Mouse (Mus musculus): ENCODE measurements around the gene Chn1. TPM values are rescaled to one million over a fixed set of nuclear protein-coding genes. Genes with fewer than 3 reads are reported as not detected.

Chn1 gene
- total RNA-seq, 2 experiments from 2014 or later = 1,527 to 1,662 TPM

GRCm38 (mm10) chr2:73654059-73654891 lies 120.9 kb downstream of the Chn1 start:
- DNase-seq (ENCODE audit: low spot score in 2 of 2) = no peak

GRCm38 (mm10) chr2:73637688-73638087 lies 137.5 kb downstream of the Chn1 start:
- DNase-seq (ENCODE audit: low spot score in 2 of 2) = no peak

DNA sequence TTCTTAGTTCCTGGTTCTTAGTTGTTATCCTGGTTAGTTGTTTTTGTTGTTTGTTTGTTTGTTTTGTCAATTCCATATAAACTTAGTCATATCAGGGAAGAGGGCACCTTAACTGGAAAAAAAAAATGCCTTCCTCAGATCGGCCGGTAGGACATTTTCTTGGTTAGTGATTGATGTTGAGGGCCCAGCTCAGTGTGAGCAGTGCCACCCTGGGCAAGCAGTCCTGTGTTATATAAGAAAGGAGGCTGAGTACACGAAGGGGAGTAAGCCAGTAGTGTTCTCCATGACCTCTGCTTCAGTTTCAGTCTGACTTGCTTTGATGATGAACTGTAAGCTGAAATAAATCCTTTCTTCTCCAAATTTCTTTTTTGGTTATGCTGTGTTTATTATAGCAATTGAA lies 138.8 kb downstream of the Chn1 start:
- DNase-seq (ENCODE audit: low spot score in 2 of 2) = no peak

DNA sequence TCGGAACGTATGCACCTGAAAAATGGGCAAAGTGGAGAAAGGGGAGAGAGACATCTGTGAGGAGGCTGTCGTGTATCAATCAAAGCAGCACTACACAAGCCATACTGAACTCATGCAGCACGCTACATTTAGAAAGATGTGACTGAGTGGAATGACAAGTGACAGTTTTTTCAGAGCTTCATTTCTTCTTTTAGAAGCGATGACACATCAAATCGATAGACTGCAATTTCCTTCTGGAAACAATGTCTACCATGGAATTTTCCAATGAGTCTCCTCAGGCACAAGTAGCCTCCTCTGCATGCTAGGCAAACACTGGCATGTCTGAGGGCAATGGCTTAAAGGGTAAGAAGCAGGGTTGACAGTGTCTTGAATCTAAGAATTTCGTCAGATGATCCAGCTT lies 143.3 kb downstream of the Chn1 start:
- DNase-seq (ENCODE audit: low spot score in 2 of 2) = no peak

- no peak for DNase-seq (ENCODE audit: low spot score in 2 of 2)
Observed at GRCm38 (mm10) chr2:73618486-73619052, 156.6 kb downstream of the Chn1 start.

- no peak for DNase-seq (ENCODE audit: low spot score in 2 of 2)
Observed at GRCm38 (mm10) chr2:73616434-73617057, 158.6 kb downstream of the Chn1 start.

DNA sequence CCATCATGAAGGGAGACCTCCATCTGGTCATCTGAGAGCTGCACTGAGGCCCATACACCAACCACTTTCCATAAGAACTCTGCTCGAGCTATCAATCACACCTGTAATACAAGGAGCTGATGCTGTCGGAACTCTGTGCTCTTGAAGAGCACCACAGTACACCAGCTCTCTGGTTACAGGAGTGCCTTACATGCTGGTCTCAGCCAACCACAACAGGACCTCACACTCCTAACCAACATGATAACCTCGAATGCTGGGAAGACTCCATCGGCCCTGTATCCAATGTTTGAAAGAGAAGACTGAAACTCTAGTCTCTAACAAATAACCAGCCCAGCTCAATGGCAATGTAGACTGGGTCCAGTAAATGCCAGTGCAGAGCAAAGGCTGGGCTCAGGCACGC lies 159.7 kb downstream of the Chn1 start:
- DNase-seq (ENCODE audit: low spot score in 2 of 2) = no peak

GRCm38 (mm10) chr2:73614303-73614702 lies 160.8 kb downstream of the Chn1 start:
- no peak for DNase-seq (ENCODE audit: low spot score in 2 of 2)

DNA sequence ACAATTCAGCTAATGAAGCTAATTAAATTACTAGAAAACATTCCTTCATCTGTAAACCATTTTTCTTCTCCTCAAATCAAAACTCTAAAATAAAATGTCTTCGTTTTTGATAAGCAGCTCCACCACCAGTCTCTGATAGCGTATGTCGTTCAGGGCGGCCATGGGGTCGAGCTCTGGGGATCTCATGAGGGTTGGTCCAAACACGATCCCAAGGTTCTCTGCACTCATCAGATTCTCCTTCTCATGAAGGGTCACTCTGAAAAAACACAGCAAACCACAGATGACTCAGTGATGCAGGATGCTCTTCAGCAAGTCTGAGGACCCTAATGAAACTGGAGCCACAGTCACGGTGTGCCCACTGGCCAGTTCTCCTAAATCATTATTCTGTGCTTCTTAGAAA lies 162.2 kb downstream of the Chn1 start:
- no peak for DNase-seq (ENCODE audit: low spot score in 2 of 2)

DNA sequence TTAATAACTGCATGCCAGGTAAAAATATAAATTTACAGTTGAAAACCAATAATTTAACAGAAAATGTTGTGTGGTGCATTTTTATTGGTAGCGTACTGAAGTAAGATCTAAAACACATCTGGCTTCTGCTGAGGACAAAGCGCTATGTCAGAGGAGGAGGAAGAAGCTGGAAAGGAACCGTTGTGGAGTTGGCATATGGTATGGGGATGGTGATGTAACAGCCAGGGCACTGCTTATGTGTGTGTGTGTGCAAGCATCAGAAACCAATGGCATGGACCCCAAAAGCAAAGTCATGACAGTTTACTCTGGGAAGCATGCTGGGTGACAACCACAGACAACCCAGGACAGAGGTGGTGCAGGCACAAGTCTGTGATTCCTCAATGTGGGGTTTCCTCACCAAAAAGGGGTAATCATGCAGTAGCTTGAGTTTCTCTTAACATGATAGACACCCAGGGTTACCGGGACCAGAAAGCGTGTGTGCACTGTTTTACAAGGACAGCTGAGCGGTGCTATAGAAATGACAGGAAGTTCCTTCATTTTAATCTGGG lies 162.7 kb downstream of the Chn1 start:
- DNase-seq (ENCODE audit: low spot score in 2 of 2) = no peak

- DNase-seq (ENCODE audit: low spot score in 2 of 2) = no peak
Observed at GRCm38 (mm10) chr2:73611798-73612197, 163.3 kb downstream of the Chn1 start.

- no peak for DNase-seq (ENCODE audit: low spot score in 2 of 2)
Observed at GRCm38 (mm10) chr2:73609724-73610210, 165.4 kb downstream of the Chn1 start.

GRCm38 (mm10) chr2:73609067-73609723 lies 166.0 kb downstream of the Chn1 start:
- DNase-seq (ENCODE audit: low spot score in 2 of 2) = no peak

- DNase-seq (ENCODE audit: low spot score in 2 of 2) = no peak
Observed at GRCm38 (mm10) chr2:73608391-73608790, 166.8 kb downstream of the Chn1 start.

DNA sequence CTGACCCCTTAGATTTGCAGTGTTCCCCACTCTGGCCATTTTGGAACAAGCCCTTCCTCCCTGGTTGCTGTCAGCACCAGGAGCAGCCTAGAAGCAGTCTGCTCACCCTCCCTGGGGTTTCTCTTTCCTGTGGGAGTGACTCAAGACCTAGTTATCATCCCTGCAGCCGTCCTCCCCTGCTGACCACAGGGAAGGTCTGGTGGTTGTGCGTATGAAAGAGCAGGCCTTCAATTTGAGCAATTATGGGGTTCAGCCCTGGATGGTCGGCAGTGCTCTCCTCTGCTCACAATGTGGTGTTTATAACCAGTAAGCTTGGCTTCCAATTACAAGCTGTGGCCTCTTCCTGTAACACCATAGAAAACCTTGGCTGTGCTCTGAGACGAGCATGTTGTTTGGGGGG lies 167.5 kb downstream of the Chn1 start:
- no peak for DNase-seq (ENCODE audit: low spot score in 2 of 2)

DNA sequence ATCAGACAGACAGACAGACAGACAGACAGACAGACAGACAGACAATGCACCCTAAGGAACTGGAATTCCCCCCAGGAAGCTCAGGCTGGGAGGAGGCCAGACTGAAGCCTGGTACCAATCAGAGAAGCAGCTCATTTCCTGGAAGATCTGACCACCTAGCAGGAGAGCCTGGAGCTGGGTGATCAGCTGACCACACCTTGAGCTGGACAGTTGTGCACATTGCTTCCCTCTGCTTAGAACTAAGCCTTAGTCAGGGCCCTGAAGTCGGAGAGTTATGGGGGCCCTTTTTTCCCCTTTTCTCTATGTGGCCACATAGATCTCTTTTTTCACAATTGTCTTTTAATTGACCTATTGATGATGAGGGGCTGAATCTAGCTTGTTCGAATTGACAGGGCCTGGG lies 168.0 kb downstream of the Chn1 start:
- DNase-seq (ENCODE audit: low spot score in 2 of 2) = no peak

- DNase-seq (ENCODE audit: low spot score in 2 of 2) = no peak
Observed at GRCm38 (mm10) chr2:73606616-73607015, 168.5 kb downstream of the Chn1 start.

GRCm38 (mm10) chr2:73605077-73605476 lies 170.1 kb downstream of the Chn1 start:
- peak; percentile 85 to 93 for DNase-seq (ENCODE audit: low spot score in 2 of 2)

DNA sequence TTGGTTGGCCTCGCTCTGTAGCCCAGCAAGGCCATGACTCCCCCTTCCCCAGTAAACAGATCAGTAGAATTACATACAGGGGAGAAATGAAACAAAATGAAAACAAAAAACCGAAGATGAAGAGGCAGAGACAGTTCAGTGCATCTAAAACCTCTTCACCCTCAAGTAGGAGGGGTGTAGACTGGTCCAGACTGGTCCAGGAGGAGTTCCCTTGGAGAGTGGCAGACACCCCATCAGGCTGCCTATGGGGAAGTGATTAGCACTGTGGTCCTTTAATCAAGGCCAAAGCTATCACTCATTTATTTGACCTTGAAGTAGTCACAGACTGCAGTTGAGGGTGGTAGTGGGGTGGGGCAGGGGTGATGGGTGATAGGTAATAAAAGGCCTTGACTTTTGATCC lies 170.6 kb downstream of the Chn1 start:
- DNase-seq (ENCODE audit: low spot score in 2 of 2) = no peak

- DNase-seq (ENCODE audit: low spot score in 2 of 2) = no peak
Observed at GRCm38 (mm10) chr2:73600650-73601049, 174.5 kb downstream of the Chn1 start.

GRCm38 (mm10) chr2:73597772-73598171 lies 177.4 kb downstream of the Chn1 start:
- no peak for DNase-seq (ENCODE audit: low spot score in 2 of 2)
